14 mouse cellular contexts compared by ENCODE assay signal in genomic region chr9:123686206-123686605, GRCm38 (mm10). TPM values are rescaled to one million over a fixed set of nuclear protein-coding genes. Genes with fewer than 3 reads are reported as not detected.
"Had no signal": no experiment of that assay in that cellular context is flagged by ENCODE, and none has a peak within 500 bp of the region (broad histone marks: within the 10 kb centered on the region; RNA-seq: fewer than 3 reads in every experiment).

No protein-coding gene starts in this region.

- H3K9ac ChIP-seq: limb, embryonic 15.5 days; liver, embryonic 12.5 days; midbrain, embryonic 15.5 days; stomach, embryonic 15.5 days had no signal

- H3K4me1 ChIP-seq: limb, embryonic 15.5 days; liver, embryonic 12.5 days; midbrain, embryonic 15.5 days; stomach, embryonic 15.5 days had no signal

- H3K27ac ChIP-seq: kidney, postnatal 0 days; layer of hippocampus, adult 2 months; limb, embryonic 15.5 days; liver, embryonic 12.5 days; midbrain, embryonic 15.5 days; stomach, embryonic 15.5 days had no signal

- H3K4me3 ChIP-seq: layer of hippocampus, adult 2 months; limb, embryonic 15.5 days; liver, embryonic 12.5 days; midbrain, embryonic 15.5 days; stomach, embryonic 15.5 days had no signal

- DNase-seq: kidney, adult 11 months; kidney, adult 9 months; kidney, postnatal 36 days; lung, postnatal 10 days; right cerebral cortex, postnatal 14 days; thymus, adult 2 months; thymus, postnatal 25 days had no signal

- H3K27me3 ChIP-seq: stomach, embryonic 15.5 days had no signal

- H3K36me3 ChIP-seq: liver, embryonic 12.5 days; midbrain, embryonic 15.5 days; stomach, embryonic 15.5 days had no signal

- H3K9me3 ChIP-seq: limb, embryonic 15.5 days; liver, embryonic 12.5 days; midbrain, embryonic 15.5 days; stomach, embryonic 15.5 days had no signal

- H3K4me2 ChIP-seq: limb, embryonic 15.5 days; liver, embryonic 12.5 days; midbrain, embryonic 15.5 days; stomach, embryonic 15.5 days had no signal

- ATAC-seq: liver, embryonic 12.5 days; midbrain, embryonic 15.5 days had no signal

RNA-seq across cellular contexts. Expression of gene Slc6a20a, which starts 7.5 kb away (rescaled TPM):
- polyA plus RNA-seq: limb, embryonic 11.5 days had no signal
